12 mouse cellular contexts compared by ENCODE assay signal in genomic region chr9:10525915-10526667, GRCm38 (mm10).
"Had no signal": no experiment of that assay in that cellular context is flagged by ENCODE, and none has a peak within 500 bp of the region (broad histone marks: within the 10 kb centered on the region; RNA-seq: fewer than 3 reads in every experiment).

No protein-coding gene starts in this region.

- H3K9ac ChIP-seq: limb, embryonic 15.5 days; liver, embryonic 12.5 days; lung, embryonic 14.5 days had no signal

- H3K36me3 ChIP-seq: limb, embryonic 15.5 days; liver, embryonic 12.5 days had no signal

- ATAC-seq: liver, embryonic 12.5 days had no signal

- H3K27me3 ChIP-seq: limb, embryonic 15.5 days; liver, embryonic 12.5 days had no signal

- H3K4me1 ChIP-seq: limb, embryonic 15.5 days; liver, embryonic 12.5 days had no signal

- H3K4me2 ChIP-seq: limb, embryonic 15.5 days; liver, embryonic 12.5 days; lung, embryonic 14.5 days; midbrain, embryonic 11.5 days had no signal

- DNase-seq: kidney, adult 8-10 months; kidney, postnatal 25 days; lung, embryonic 14.5 days; lung, postnatal 10 days; lung, postnatal 4 days; right cerebral cortex, adult 18-20 months; right cerebral cortex, postnatal 25 days; thymus, postnatal 36 days had no signal

- H3K27ac ChIP-seq: left cerebral cortex, adult 2 months; limb, embryonic 15.5 days; liver, embryonic 12.5 days had no signal

- H3K4me3 ChIP-seq: left cerebral cortex, adult 2 months; limb, embryonic 15.5 days; liver, embryonic 12.5 days had no signal

- H3K9me3 ChIP-seq: limb, embryonic 15.5 days; liver, embryonic 12.5 days had no signal
